Mouse (Mus musculus) liver, postnatal 0 days (tissue): Measurements from ENCODE around the gene Klhl18.

Experiments used
- CTCF ChIP-seq: sonication (generic); IDR thresholded peaks from 2 replicates; pipeline ENCODE4 v1.5.1; 2016; ENCODE audit warnings: antibody characterized with exemption, low read depth
- EP300 ChIP-seq: IDR thresholded peaks from 2 replicates; pipeline ENCODE4 v1.6.1; 2016; ENCODE audit warnings: antibody characterized with exemption, low read depth, mild to moderate bottlenecking

DNA sequence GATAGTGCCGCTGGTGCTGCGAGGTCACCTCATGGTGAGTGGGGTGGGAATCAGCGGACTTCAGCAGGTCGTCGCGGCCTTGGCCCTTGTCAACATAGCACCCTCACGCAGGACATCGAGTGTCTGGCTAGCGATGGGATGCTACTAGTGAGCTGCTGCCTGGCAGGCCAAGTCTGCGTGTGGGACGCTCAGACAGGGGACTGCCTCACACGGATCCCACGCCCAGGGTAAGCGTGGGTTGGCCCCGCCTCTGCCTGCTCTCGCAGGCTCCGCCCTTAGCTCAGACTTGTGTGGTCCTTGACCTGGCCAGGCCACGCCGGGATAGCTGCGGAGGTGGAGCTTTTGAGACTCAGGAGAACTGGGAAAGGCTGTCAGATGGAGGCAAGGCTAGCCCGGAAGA is 95.8 kb downstream of the Klhl18 start:
- no peak for TF ChIP-seq EP300
- TF ChIP-seq CTCF: no peak
